Mouse (Mus musculus): Measurements from ENCODE around the gene Spg11. TPM values are rescaled to one million over a fixed set of nuclear protein-coding genes. Genes with fewer than 3 reads are reported as not detected.
"Not testable (repeated sequence)": the region's sequence is repeated elsewhere in the genome, so short reads cannot be mapped to it uniquely, and the experiment has no call there.

Spg11 gene
- polyA plus RNA-seq, 1 experiment from 2014 or later = 4.7 TPM

- no peak for ATAC-seq (ENCODE audit: extremely low read depth, insufficient number of reproducible peaks, low FRiP score, low TSS enrichment)
- no peak overlapping the region for H3K9ac ChIP-seq
- no peaks in the 10 kb centered on the region for H3K27me3 ChIP-seq (replicated peaks)
- H3K4me1 ChIP-seq = peaks cover 26% of the 10 kb centered on the region
- peaks cover 66% of the 10 kb centered on the region for H3K36me3 ChIP-seq
- H3K4me2 ChIP-seq = no peak overlapping the region
- no peak overlapping the region for H3K27ac ChIP-seq (replicated peaks)
- H3K4me3 ChIP-seq = no peak overlapping the region
- 72% methylated on average over 11 of the region's 11 CpGs for WGBS
- no peaks in the 10 kb centered on the region for H3K9me3 ChIP-seq
Observed at GRCm38 (mm10) chr2:122059365-122060115, 58.6 kb downstream of the Spg11 start.

- no peaks in the 10 kb centered on the region for H3K4me1 ChIP-seq
- H3K36me3 ChIP-seq = peaks cover 76% of the 10 kb centered on the region
- H3K9me3 ChIP-seq = no peaks in the 10 kb centered on the region
- ATAC-seq (ENCODE audit: extremely low read depth, insufficient number of reproducible peaks, low FRiP score, low TSS enrichment) = no peak
- H3K27me3 ChIP-seq (replicated peaks) = no peaks in the 10 kb centered on the region
- no peak overlapping the region for H3K9ac ChIP-seq
- no peak overlapping the region for H3K27ac ChIP-seq (replicated peaks)
- H3K4me3 ChIP-seq = no peak overlapping the region
- H3K4me2 ChIP-seq = no peak overlapping the region
Observed at GRCm38 (mm10) chr2:122043926-122044325, 74.3 kb downstream of the Spg11 start.

- Histone ChIP-seq H3K27ac (replicated peaks) (no peak overlapping the region), H3K9me3 (no peaks in the 10 kb centered on the region), H3K9ac (no peak overlapping the region), H3K4me1 (peaks cover 20% of the 10 kb centered on the region), H3K4me3 (no peak overlapping the region), H3K4me2 (no peak overlapping the region), H3K27me3 (replicated peaks) (no peaks in the 10 kb centered on the region), H3K36me3 (peaks cover 69% of the 10 kb centered on the region)
- ATAC-seq (ENCODE audit: extremely low read depth, insufficient number of reproducible peaks, low FRiP score, low TSS enrichment) = no peak
- 63% methylated on average over 3 of the region's 3 CpGs for WGBS
Observed at GRCm38 (mm10) chr2:122036064-122036463, 82.1 kb downstream of the Spg11 start.

- H3K9ac ChIP-seq = no peak overlapping the region
- peaks cover 38% of the 10 kb centered on the region for H3K4me1 ChIP-seq
- no peak overlapping the region for H3K4me2 ChIP-seq
- H3K36me3 ChIP-seq = peaks cover 46% of the 10 kb centered on the region
- H3K27ac ChIP-seq (replicated peaks) = no peak overlapping the region
- no peak overlapping the region for H3K4me3 ChIP-seq
- 68% methylated on average over 6 of the region's 6 CpGs for WGBS
- ATAC-seq (ENCODE audit: extremely low read depth, insufficient number of reproducible peaks, low FRiP score, low TSS enrichment) = no peak
- no peaks in the 10 kb centered on the region for H3K9me3 ChIP-seq
- H3K27me3 ChIP-seq (replicated peaks) = no peaks in the 10 kb centered on the region
Observed at GRCm38 (mm10) chr2:122031970-122032369, 86.2 kb downstream of the Spg11 start.

- H3K9me3 ChIP-seq = no peaks in the 10 kb centered on the region
- peak overlapping the region; percentile 99 for H3K9ac ChIP-seq
- peaks cover 26% of the 10 kb centered on the region for H3K36me3 ChIP-seq
- H3K27me3 ChIP-seq (replicated peaks) = no peaks in the 10 kb centered on the region
- peak overlapping the region; percentile 94 for H3K27ac ChIP-seq (replicated peaks)
- peak overlapping the region; percentile 82 for H3K4me2 ChIP-seq
- peak; percentile 54 for ATAC-seq (ENCODE audit: extremely low read depth, insufficient number of reproducible peaks, low FRiP score, low TSS enrichment)
- peak overlapping the region; percentile 98 for H3K4me3 ChIP-seq
- peaks cover 22% of the 10 kb centered on the region for H3K4me1 ChIP-seq
- under 1% methylated on average over 68 of the region's 71 CpGs for WGBS
Observed at GRCm38 (mm10) chr2:122028756-122029700, 89.2 kb downstream of the Spg11 start.

- H3K36me3 ChIP-seq = peaks cover 19% of the 10 kb centered on the region
- H3K4me3 ChIP-seq = peak within 1 kb of the TSS; percentile 98
- no peaks in the 10 kb centered on the region for H3K27me3 ChIP-seq (replicated peaks)
- ATAC-seq (ENCODE audit: extremely low read depth, insufficient number of reproducible peaks, low FRiP score, low TSS enrichment) = peak; percentile 100
- peak within 1 kb of the TSS; percentile 82 for H3K4me2 ChIP-seq
- H3K9ac ChIP-seq = peak within 1 kb of the TSS; percentile 99
- peaks cover 22% of the 10 kb centered on the region for H3K4me1 ChIP-seq
- peak within 1 kb of the TSS; percentile 94 for H3K27ac ChIP-seq (replicated peaks)
- H3K9me3 ChIP-seq = no peaks in the 10 kb centered on the region
- WGBS = under 1% methylated on average over 63 of the region's 67 CpGs
Observed at GRCm38 (mm10) chr2:122027862-122028755, 90.1 kb downstream of the Spg11 start, which contains the start of gene Eif3j1. TSS of gene Eif3j1 (plus strand) at chr2:122028546.

- WGBS = 93% methylated on average over 10 of the region's 10 CpGs
- not testable (repeated sequence) for ATAC-seq (ENCODE audit: extremely low read depth, insufficient number of reproducible peaks, low FRiP score, low TSS enrichment); H3K9me3 ChIP-seq; H3K27me3 ChIP-seq (replicated peaks); H3K27ac ChIP-seq (replicated peaks)
- peak overlapping the region; percentile 76 for H3K4me2 ChIP-seq
- peaks cover 18% of the 10 kb centered on the region for H3K4me1 ChIP-seq
- H3K4me3 ChIP-seq = peak overlapping the region; percentile 98
- H3K9ac ChIP-seq = peak overlapping the region; percentile 86; the same call in 1 of the 2 replicates
- peaks cover 11% of the 10 kb centered on the region for H3K36me3 ChIP-seq
Observed at GRCm38 (mm10) chr2:122027091-122027490, 91.1 kb downstream of the Spg11 start.

GRCm38 (mm10) chr2:122022284-122022683 lies 95.9 kb downstream of the Spg11 start:
- Histone ChIP-seq H3K4me3 (no peak overlapping the region), H3K9me3 (no peaks in the 10 kb centered on the region), H3K27me3 (replicated peaks) (no peaks in the 10 kb centered on the region), H3K9ac (no peak overlapping the region), H3K27ac (replicated peaks) (no peak overlapping the region), H3K36me3 (no peaks in the 10 kb centered on the region), H3K4me2 (no peak overlapping the region), H3K4me1 (peaks cover 2% of the 10 kb centered on the region; the same call in 1 of the 2 replicates)
- no peak for ATAC-seq (ENCODE audit: extremely low read depth, insufficient number of reproducible peaks, low FRiP score, low TSS enrichment)
- 68% methylated on average over 2 of the region's 2 CpGs for WGBS

GRCm38 (mm10) chr2:122018705-122019104 lies 99.5 kb downstream of the Spg11 start:
- no peak for ATAC-seq (ENCODE audit: extremely low read depth, insufficient number of reproducible peaks, low FRiP score, low TSS enrichment)
- Histone ChIP-seq H3K27me3 (replicated peaks) (no peaks in the 10 kb centered on the region), H3K4me3 (no peak overlapping the region), H3K9ac (no peak overlapping the region), H3K4me1 (no peaks in the 10 kb centered on the region), H3K36me3 (peaks cover 19% of the 10 kb centered on the region), H3K4me2 (no peak overlapping the region), H3K27ac (replicated peaks) (no peak overlapping the region), H3K9me3 (no peaks in the 10 kb centered on the region)
- 57% methylated on average over 1 of the region's 1 CpGs for WGBS

- WGBS = 83% methylated on average over 7 of the region's 7 CpGs
Observed at GRCm38 (mm10) chr2:122011441-122011840, 106.7 kb downstream of the Spg11 start.

More at GRCm38 (mm10) chr2:122011441-122011840, 106.7 kb downstream of the Spg11 start:
- H3K4me2 ChIP-seq = no peak overlapping the region
- H3K36me3 ChIP-seq = peaks cover 62% of the 10 kb centered on the region
- no peak overlapping the region for H3K9ac ChIP-seq
- H3K27me3 ChIP-seq (replicated peaks) = no peaks in the 10 kb centered on the region
- ATAC-seq (ENCODE audit: extremely low read depth, insufficient number of reproducible peaks, low FRiP score, low TSS enrichment) = no peak
- no peak overlapping the region for H3K4me3 ChIP-seq
- H3K9me3 ChIP-seq = no peaks in the 10 kb centered on the region
- H3K27ac ChIP-seq (replicated peaks) = no peak overlapping the region
- no peaks in the 10 kb centered on the region for H3K4me1 ChIP-seq

Data from heart, embryonic 13.5 days (tissue).